Mouse (Mus musculus): ENCODE data around the gene Tapbpl. TPM values are rescaled to one million over a fixed set of nuclear protein-coding genes. Genes with fewer than 3 reads are reported as not detected.

Tapbpl gene
- polyA plus RNA-seq (2012; rRNA removed) = 2.4 and 3.3 TPM in 2 replicates

DNA sequence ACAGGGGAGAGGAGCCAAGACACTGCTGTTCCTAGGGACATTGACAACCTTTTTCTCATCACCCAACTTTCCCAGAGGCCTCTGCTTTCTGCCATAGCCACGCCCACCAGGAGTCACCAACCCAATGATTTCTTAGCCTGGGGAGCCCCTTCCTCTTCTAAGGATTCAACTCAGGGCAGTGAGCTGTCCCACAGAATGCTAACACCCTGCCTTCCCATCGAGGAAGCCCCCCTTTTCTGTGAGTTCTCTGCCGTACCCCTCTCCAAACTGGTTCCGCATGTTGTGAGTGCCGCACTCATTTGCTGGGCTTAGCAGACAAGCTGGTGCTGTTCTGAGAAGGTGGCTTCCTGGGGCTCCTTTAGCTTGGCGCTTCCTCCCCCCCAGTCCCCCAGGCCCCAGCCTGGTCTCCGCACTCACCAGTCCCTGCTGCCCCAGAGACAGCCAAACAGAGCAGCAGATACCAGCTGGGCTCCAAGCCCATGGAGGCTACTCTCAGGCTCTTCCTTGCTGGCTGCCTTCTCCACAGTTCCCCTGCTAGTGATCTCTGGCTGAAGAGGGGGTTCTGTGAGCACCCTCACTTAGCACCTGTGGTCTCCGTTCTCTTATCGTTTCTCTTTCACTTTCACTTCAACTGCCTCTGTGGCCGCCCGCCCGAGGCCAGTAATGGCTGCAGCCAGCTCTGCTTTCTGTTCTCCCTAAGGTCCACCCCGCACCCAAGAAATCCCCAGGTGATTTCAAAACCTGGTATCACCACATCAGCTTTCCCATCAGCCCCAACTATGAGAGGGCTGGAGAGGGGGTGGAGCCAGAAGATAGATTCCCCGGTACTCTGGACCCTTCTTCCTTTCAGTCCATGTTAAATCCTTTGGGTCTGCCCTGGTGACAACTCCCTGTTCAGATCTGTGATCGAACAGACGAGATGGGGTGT lies at the start of gene Tapbpl:
Gene Tapbpl, minus strand, starts transcription at position 744 of the 928 bp plus-strand sequence.

DNA sequence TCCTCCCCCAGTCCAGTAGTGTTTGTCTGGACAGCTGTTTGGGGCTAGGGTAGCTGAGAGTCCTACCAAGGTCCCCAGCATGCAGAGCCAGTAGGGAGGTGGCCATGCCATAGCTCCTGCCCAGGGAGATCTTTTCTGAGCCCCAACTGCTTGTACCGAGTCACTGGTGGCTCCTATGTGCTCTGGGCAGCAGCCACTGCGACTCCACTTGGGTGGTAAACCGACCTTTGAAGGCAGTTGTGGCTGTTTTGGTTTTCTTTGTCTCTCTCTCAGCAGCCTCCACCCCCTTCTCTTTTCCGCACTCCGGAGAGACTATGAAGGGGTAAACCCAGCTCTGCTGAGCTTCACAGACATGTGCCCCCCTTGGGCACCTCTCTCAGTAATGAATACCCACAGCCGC lies 5.1 kb upstream of the Tapbpl start, which contains the start of gene Cd27:
Gene Cd27, minus strand, starts transcription at position 229 of the 400 bp plus-strand sequence.

DNA sequence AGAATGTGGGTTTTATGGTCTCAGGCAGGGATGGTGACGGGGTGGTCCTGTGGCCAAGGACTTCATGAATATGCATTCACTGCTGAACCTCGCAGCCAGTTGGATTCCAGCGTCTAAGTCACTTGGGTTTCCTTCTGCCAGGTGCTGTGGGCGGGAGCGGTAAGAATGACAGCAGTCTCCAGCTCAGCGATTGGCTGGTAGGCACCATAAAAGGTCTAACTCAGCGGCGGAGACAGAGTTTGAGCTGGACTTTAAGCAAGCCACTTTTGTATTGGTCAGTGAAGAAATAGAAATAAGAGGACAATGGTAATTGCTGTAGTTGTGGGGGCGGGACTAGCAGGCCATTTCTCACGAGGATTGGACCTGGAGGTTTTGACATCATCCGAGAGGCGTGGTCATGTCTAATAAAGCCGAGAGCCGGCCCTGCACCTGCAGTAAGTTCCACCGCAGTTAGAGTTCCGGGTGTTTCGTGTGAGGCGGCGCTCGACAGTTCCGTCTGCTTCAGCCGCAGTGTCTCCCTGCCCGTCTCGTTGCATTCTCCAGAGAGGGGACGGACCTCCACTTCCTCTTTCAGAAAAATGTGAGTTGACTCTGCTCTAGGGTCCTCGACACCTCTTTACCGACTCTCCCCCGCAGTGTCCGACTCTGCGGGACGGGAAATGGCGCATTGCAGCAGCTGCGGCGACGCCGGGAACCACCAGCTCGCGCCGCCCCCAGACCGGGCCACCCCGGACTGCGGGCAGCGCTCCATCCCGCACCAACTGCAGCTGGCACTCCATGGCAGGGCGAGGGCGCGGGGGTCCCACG lies 16.3 kb downstream of the Tapbpl start, which contains the start of gene Vamp1:
Gene Vamp1, plus strand, starts transcription at position 404 of the 807 bp plus-strand sequence.

DNA sequence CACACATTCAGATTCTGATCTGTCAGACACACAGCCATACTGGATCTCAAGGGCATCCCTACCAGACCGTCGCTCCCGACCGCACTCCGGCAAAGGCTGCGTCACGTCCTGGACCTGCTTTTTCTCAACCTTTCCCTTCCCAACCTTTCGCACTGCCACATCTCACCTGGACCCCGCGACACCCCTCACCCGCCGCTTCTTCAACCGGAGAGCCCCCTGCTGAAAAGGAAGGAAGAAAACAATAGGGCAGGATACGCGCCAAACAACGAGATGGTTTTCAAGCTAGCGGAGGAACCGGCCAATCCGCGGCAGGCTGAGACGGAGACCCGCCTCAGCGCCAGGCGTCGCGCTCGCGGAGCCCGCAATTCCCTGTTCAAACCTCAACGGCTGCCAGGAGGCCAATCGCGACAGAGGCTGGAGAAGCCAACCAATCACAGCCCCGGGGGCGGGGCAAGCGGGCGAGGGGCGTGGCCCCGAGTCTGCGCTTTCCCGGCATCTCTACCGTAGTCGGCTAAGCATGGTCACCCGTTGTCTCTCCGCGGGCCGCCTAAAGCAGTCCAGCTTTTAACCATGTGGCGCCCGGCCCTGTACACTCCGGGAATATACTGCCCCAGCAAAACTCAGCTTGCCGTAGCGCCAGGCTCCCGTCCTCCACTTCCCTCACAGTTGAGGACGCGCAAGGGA lies 40.2 kb downstream of the Tapbpl start, which contains the start of the genes Ncapd2 and Mrpl51:
Gene Ncapd2, minus strand, starts transcription at position 370 of the 684 bp plus-strand sequence.
Gene Mrpl51, plus strand, starts transcription at position 470 of the 684 bp plus-strand sequence.

Other genes with a start within 250 kb of the Tapbpl start
- 36.3 and 46.5 TPM in 2 replicates for gene Pianp, start 235.2 kb downstream of the Tapbpl start, polyA plus RNA-seq (2012; rRNA removed)
- gene Zfp384, start 222.7 kb downstream of the Tapbpl start, polyA plus RNA-seq (2012; rRNA removed) = 104 and 109 TPM in 2 replicates
- gene Ing4, start 192.1 kb downstream of the Tapbpl start, polyA plus RNA-seq (2012; rRNA removed) = 150 and 154 TPM in 2 replicates
- gene Acrbp, start 182.2 kb downstream of the Tapbpl start, polyA plus RNA-seq (2012; rRNA removed) = 33.4 and 35.8 TPM in 2 replicates
- gene Lpar5, start 163.9 kb downstream of the Tapbpl start, polyA plus RNA-seq (2012; rRNA removed) = 0.57 and 1.2 TPM in 2 replicates
- 123 and 129 TPM in 2 replicates for gene Chd4, start 135.9 kb downstream of the Tapbpl start, polyA plus RNA-seq (2012; rRNA removed)
- 41.9 and 42.5 TPM in 2 replicates for gene Nop2, start 100.0 kb downstream of the Tapbpl start, polyA plus RNA-seq (2012; rRNA removed)
- gene Iffo1, start 86.6 kb downstream of the Tapbpl start, polyA plus RNA-seq (2012; rRNA removed) = 30.9 and 37.7 TPM in 2 replicates
- 2,744 and 3,766 TPM in 2 replicates for gene Gapdh, start 65.4 kb downstream of the Tapbpl start, polyA plus RNA-seq (2012; rRNA removed)
- 207 and 239 TPM in 2 replicates for gene Ncapd2, start 40.2 kb downstream of the Tapbpl start, polyA plus RNA-seq (2012; rRNA removed)
- 67.8 and 68.4 TPM in 2 replicates for gene Mrpl51, start 40.1 kb downstream of the Tapbpl start, polyA plus RNA-seq (2012; rRNA removed)
- 21.0 and 25.2 TPM in 2 replicates for gene Vamp1, start 16.3 kb downstream of the Tapbpl start, polyA plus RNA-seq (2012; rRNA removed)
- gene Cd27, start 5.2 kb upstream of the Tapbpl start, polyA plus RNA-seq (2012; rRNA removed) = 0.21 and 0.28 TPM in 2 replicates
- gene Tuba3a, start 54.2 kb upstream of the Tapbpl start, polyA plus RNA-seq (2012; rRNA removed) = 0.04 TPM in 1 of 2 replicates, not detected in the other
- gene Ltbr, start 82.0 kb upstream of the Tapbpl start, polyA plus RNA-seq (2012; rRNA removed) = 11.7 and 18.6 TPM in 2 replicates
- 0.36 and 0.73 TPM in 2 replicates for gene Scnn1a, start 88.8 kb upstream of the Tapbpl start, polyA plus RNA-seq (2012; rRNA removed)
- 18.5 and 32.1 TPM in 2 replicates for gene Tnfrsf1a, start 117.5 kb upstream of the Tapbpl start, polyA plus RNA-seq (2012; rRNA removed)
- gene Plekhg6, start 148.9 kb upstream of the Tapbpl start, polyA plus RNA-seq (2012; rRNA removed) = 0.06 and 0.21 TPM in 2 replicates